Mouse (Mus musculus): Measurements from ENCODE around the gene Akr1cl. TPM values are rescaled to one million over a fixed set of nuclear protein-coding genes. Genes with fewer than 3 reads are reported as not detected.

The Akr1cl gene
- not detected for total RNA-seq (2023)

DNA sequence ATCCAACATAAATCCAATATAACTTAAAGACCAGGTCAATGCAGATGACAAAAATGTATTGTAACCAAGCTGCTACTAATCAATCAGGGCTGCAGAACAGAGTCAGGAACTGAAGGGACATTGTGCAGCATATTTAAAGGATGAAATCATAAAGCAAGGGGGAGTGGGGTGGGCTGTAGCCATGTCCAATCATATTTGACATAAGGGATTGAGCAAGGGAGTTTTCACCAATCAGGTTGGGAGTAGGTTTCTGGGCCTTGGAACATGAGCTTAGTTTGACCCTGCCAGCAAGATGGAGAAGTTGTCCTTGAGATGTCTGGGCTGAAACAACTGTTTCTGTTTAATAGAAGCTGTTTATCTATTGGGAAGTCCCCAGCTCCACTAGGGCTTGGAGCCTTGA, at the start of gene Akr1cl:
Akr1cl (minus strand) TSS at position 119 of the 400 bp plus-strand sequence.

DNA sequence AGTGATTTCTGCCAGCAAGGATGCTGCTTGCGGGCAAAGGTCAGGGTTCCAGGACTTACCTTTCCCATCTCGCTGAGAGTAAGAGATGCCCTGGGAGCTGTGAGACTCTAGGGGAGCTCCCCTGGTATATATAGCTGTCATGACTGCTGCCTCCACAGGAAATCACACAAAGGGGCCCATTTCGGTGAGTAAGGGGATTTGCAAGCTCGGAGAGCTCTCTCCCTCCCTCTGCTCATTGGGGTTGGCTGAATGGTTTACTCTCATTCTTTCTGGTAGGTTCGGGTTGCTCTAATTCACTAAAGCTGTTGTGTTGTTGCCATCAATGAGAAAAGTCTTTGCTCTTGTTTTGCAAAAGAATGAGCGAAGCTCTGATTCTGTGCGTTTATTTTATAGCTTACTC, 49.6 kb upstream of the Akr1cl start, which contains the start of gene Crygb:
Crygb (minus strand) TSS at position 101 of the 400 bp plus-strand sequence.

DNA sequence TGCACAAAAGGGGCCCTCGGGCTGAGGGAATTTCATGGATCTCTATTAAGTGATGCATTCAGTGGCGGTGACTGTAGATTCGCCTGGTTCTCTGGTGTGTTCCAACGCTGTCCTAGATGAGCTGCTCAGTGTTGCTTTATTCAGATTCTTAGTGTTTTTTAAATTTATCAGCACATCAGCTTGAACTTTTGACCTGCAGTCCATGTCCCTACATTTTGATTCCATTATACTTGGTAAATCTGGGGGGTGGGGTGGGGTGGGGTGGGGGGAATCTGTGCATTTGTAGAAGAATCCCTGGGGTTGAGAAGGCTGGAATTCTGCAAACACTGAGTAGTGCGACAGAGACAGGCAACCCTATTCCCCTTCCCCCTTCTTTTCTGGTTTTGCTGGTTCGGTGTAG, 41.0 kb upstream of the Akr1cl start, which contains the start of gene Crygc:
Crygc (minus strand) TSS at position 101 of the 400 bp plus-strand sequence.

DNA sequence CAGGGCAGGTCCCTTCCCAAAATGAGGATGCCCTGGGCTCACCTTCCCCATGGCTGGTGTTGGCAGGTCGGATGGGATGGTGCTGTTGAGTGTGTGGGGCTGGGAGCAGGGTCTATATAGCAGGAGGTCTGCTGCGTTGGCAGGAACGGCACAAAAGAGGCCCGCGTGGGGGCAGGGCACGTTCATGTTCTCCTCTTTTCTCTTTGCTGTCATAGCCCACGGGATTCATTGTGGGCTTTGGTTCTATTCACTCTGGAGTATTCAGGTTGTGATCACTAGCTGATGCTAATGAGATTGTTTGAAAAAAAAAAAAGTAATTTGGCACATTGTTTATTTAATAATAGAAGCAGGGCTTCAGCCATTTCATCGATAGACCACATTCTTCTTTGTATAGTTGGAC, 30.8 kb upstream of the Akr1cl start, which contains the start of gene Crygd:
Crygd (minus strand) TSS at position 101 of the 400 bp plus-strand sequence.

GRCm38 (mm10) chr1:65050952-65051351, 18.4 kb upstream of the Akr1cl start, which contains the start of gene Cryge:
Cryge (minus strand) TSS chr1:65051149.

Other genes with a start within 250 kb of the Akr1cl start
- gene Plekhm3, start 75.9 kb downstream of the Akr1cl start, total RNA-seq (2023) = 10 to 100 TPM; 52.3 to 65.4 TPM
- not detected for gene Cryge, start 18.4 kb upstream of the Akr1cl start, total RNA-seq (2023)
- not detected for gene Crygd, start 30.7 kb upstream of the Akr1cl start, total RNA-seq (2023)
- not detected for gene Crygc, start 40.9 kb upstream of the Akr1cl start, total RNA-seq (2023)
- not detected for gene Crygb, start 49.5 kb upstream of the Akr1cl start, total RNA-seq (2023)
- not detected for gene Cryga, start 70.6 kb upstream of the Akr1cl start, total RNA-seq (2023)
- not detected for gene Gm28845, start 86.8 kb upstream of the Akr1cl start, total RNA-seq (2023)
- gene D630023F18Rik, start 90.5 kb upstream of the Akr1cl start, total RNA-seq (2023) = 1 to 10 TPM in 1 of 2 experiments, under 1 TPM in 1; 0.95 to 1.5 TPM
- 10 to 100 TPM; 68.4 to 85.3 TPM for gene Idh1, start 153.7 kb upstream of the Akr1cl start, total RNA-seq (2023)
- gene Pikfyve, start 153.9 kb upstream of the Akr1cl start, total RNA-seq (2023) = 10 to 100 TPM; 32.0 to 38.4 TPM
- gene Pth2r, start 249.3 kb upstream of the Akr1cl start, total RNA-seq (2023) = not detected

All from neutrophil, adult 59 days (primary cell).